ENCODE assay signal across 29 mouse cellular contexts in genomic region chr12:70316147-70316546, GRCm38 (mm10). TPM values are rescaled to one million over a fixed set of nuclear protein-coding genes. Genes with fewer than 3 reads are reported as not detected.
A peak's percentile ranks its signal among the peaks of the same experiment; 100 is the strongest.
DNase-seq lines count a peak whose midpoint lies in the region; ATAC-seq and TF ChIP-seq lines count a peak whose summit lies in the region.
"Had no signal": no experiment of that assay in that cellular context is flagged by ENCODE, and none has a peak within 500 bp of the region (broad histone marks: within the 10 kb centered on the region; RNA-seq: fewer than 3 reads in every experiment).

No protein-coding gene starts in this region.

- 0 out of 2 replicates have a peak overlapping the region, but pooled peaks have one; percentile 53 for H3K27ac ChIP-seq in hindbrain, embryonic 10.5 days
- no peak overlapping the region for H3K27ac ChIP-seq in hindbrain, embryonic 12.5 days
- H3K27ac ChIP-seq in midbrain, embryonic 10.5 days (replicated peaks) = no peak overlapping the region
- 0 out of 2 replicates have a peak overlapping the region, but pooled peaks have one; percentile 4 for H3K27ac ChIP-seq in midbrain, postnatal 0 days (ENCODE audit: low read depth, low read length)
- H3K27ac ChIP-seq: forebrain, embryonic 10.5 days; heart, embryonic 13.5 days; intestine, embryonic 15.5 days; macrophage had no signal

- no peaks in the 10 kb centered on the region for H3K36me3 ChIP-seq in hindbrain, embryonic 10.5 days
- no peaks in the 10 kb centered on the region for H3K36me3 ChIP-seq in hindbrain, embryonic 12.5 days
- no peaks in the 10 kb centered on the region for H3K36me3 ChIP-seq in midbrain, embryonic 10.5 days
- H3K36me3 ChIP-seq in midbrain, postnatal 0 days (ENCODE audit: insufficient read depth, low read length) = no peaks in the 10 kb centered on the region
- H3K36me3 ChIP-seq: forebrain, embryonic 10.5 days; G1E; heart, embryonic 13.5 days; hindbrain, embryonic 15.5 days; intestine, embryonic 15.5 days had no signal

- DNase-seq in hindbrain, embryonic 10.5 days (ENCODE audit: low spot score) = no peak
- peak; percentile 52 for DNase-seq in brain, embryonic 14.5 days (ENCODE audit: low read depth)
- peak; percentile 33 for DNase-seq in midbrain, embryonic 10.5 days (ENCODE audit: low spot score)
- peak; percentile 26 for DNase-seq in midbrain, postnatal 0 days (ENCODE audit: low spot score)
- no peak for DNase-seq in frontal cortex, postnatal 25 days (ENCODE audit: low spot score in 2 of 2)
- DNase-seq in lung, adult 2 months = no peak
- no peak for DNase-seq in gastrocnemius, postnatal 36 days
- DNase-seq: adrenal gland, adult 2 months; B cell, adult 2 months; cerebellum, adult 11-12 months; cerebellum, postnatal 25 days; gastrocnemius, postnatal 10 days; heart, adult 18-20 months; heart, postnatal 14 days; kidney, adult 8-10 months; kidney, postnatal 14 days; right cerebral cortex, postnatal 4 days; thymus, postnatal 14 days had no signal

- no peak overlapping the region for H3K9ac ChIP-seq in hindbrain, embryonic 12.5 days
- no peak overlapping the region for H3K9ac ChIP-seq in midbrain, postnatal 0 days (replicated peaks; ENCODE audit: low read length, poor library complexity, severe bottlenecking)
- H3K9ac ChIP-seq: heart, embryonic 13.5 days; hindbrain, embryonic 15.5 days; intestine, embryonic 15.5 days had no signal

- intact Hi-C loops in gastrocnemius, postnatal 36 days (cut with DNase I) = no loop called here

- no peak for TF ChIP-seq CTCF in brain, embryonic 14.5 days (IDR thresholded peaks at IDR 0.05; ENCODE audit: borderline replicate concordance, extremely low read depth, insufficient read depth, insufficient read length)
- TF ChIP-seq CTCF in midbrain, postnatal 0 days (IDR thresholded peaks at IDR 0.05) = no peak
- TF ChIP-seq CTCF in lung, adult 2 months (IDR thresholded peaks at IDR 0.05; ENCODE audit: insufficient read depth, low read length) = no peak

- TF ChIP-seq POLR2A in brain, embryonic 14.5 days (IDR thresholded peaks at IDR 0.05; ENCODE audit: borderline replicate concordance, extremely low read depth, insufficient read depth, insufficient read length, poor library complexity, severe bottlenecking) = no peak
- TF ChIP-seq POLR2A in lung, adult 2 months (IDR thresholded peaks at IDR 0.05; ENCODE audit: borderline replicate concordance, extremely low read depth, low read depth, low read length) = no peak

- no peak overlapping the region for H3K4me2 ChIP-seq in hindbrain, embryonic 12.5 days (replicated peaks)
- H3K4me2 ChIP-seq in midbrain, postnatal 0 days (ENCODE audit: low read depth, low read length, poor library complexity, severe bottlenecking) = no peak overlapping the region
- H3K4me2 ChIP-seq: heart, embryonic 13.5 days; hindbrain, embryonic 15.5 days; intestine, embryonic 15.5 days had no signal

- 54% methylated on average over 9 of the region's 9 CpGs for WGBS in hindbrain, embryonic 10.5 days
- 50% methylated on average over 9 of the region's 9 CpGs for WGBS in hindbrain, embryonic 12.5 days
- 45% methylated on average over 9 of the region's 9 CpGs for WGBS in midbrain, embryonic 10.5 days
- 30% methylated on average over 9 of the region's 9 CpGs for WGBS in midbrain, postnatal 0 days
- WGBS in lung, adult 2 months = 74% methylated on average over 9 of the region's 9 CpGs

- peaks cover 12% of the 10 kb centered on the region for H3K4me1 ChIP-seq in hindbrain, embryonic 10.5 days (replicated peaks)
- peaks cover 7% of the 10 kb centered on the region; the same call in 1 of the 2 replicates for H3K4me1 ChIP-seq in hindbrain, embryonic 12.5 days
- H3K4me1 ChIP-seq in midbrain, embryonic 10.5 days = peaks cover 37% of the 10 kb centered on the region
- H3K4me1 ChIP-seq in midbrain, postnatal 0 days (ENCODE audit: insufficient read depth, low read length) = peaks cover 16% of the 10 kb centered on the region
- H3K4me1 ChIP-seq in lung, adult 2 months (ENCODE audit: control insufficient read depth, insufficient read depth, low read length) = no peaks in the 10 kb centered on the region
- H3K4me1 ChIP-seq: heart, embryonic 13.5 days; intestine, embryonic 15.5 days had no signal

- no peak for ATAC-seq in hindbrain, embryonic 12.5 days (ENCODE audit: low FRiP score)
- no peak for ATAC-seq in midbrain, postnatal 0 days (ENCODE audit: low FRiP score)
- ATAC-seq: intestine, embryonic 15.5 days; lung, postnatal 0 days had no signal

- no peak overlapping the region for H3K4me3 ChIP-seq in hindbrain, embryonic 10.5 days
- no peak overlapping the region for H3K4me3 ChIP-seq in hindbrain, embryonic 12.5 days
- no peak overlapping the region for H3K4me3 ChIP-seq in midbrain, embryonic 10.5 days
- no peak overlapping the region for H3K4me3 ChIP-seq in midbrain, postnatal 0 days (ENCODE audit: low read depth, low read length)
- H3K4me3 ChIP-seq in lung, adult 2 months (replicated peaks; ENCODE audit: extremely low read depth, low read depth, low read length) = no peak overlapping the region
- H3K4me3 ChIP-seq: forebrain, embryonic 10.5 days; heart, embryonic 13.5 days; hindbrain, embryonic 15.5 days; intestine, embryonic 15.5 days; myocyte had no signal

- no peaks in the 10 kb centered on the region for H3K27me3 ChIP-seq in hindbrain, embryonic 10.5 days (ENCODE audit: insufficient read depth, poor library complexity, severe bottlenecking)
- no peaks in the 10 kb centered on the region for H3K27me3 ChIP-seq in hindbrain, embryonic 12.5 days
- H3K27me3 ChIP-seq in midbrain, embryonic 10.5 days (ENCODE audit: low read depth, poor library complexity, severe bottlenecking) = peaks cover 5% of the 10 kb centered on the region; the same call in 1 of the 2 replicates
- no peaks in the 10 kb centered on the region for H3K27me3 ChIP-seq in midbrain, postnatal 0 days (ENCODE audit: insufficient read depth, low read length)
- H3K27me3 ChIP-seq: CH12.LX; heart, embryonic 13.5 days; hindbrain, embryonic 15.5 days; intestine, embryonic 15.5 days had no signal

- no peaks in the 10 kb centered on the region for H3K9me3 ChIP-seq in hindbrain, embryonic 10.5 days
- H3K9me3 ChIP-seq in hindbrain, embryonic 12.5 days (replicated peaks) = no peaks in the 10 kb centered on the region
- no peaks in the 10 kb centered on the region for H3K9me3 ChIP-seq in midbrain, embryonic 10.5 days (replicated peaks)
- no peaks in the 10 kb centered on the region for H3K9me3 ChIP-seq in midbrain, postnatal 0 days (ENCODE audit: low read length)
- H3K9me3 ChIP-seq: forebrain, embryonic 10.5 days; G1E; heart, embryonic 13.5 days; hindbrain, embryonic 15.5 days; intestine, embryonic 15.5 days had no signal

RNA-seq across cellular contexts. Expression of gene Trim9, which starts 31.3 kb away (rescaled TPM):
- 16.7 and 21.6 TPM in 2 replicates for polyA plus RNA-seq in hindbrain, embryonic 10.5 days (2016; fragmentation: Nextera tagmentation; extraction: Ambion mirVana)
- 25.6 and 27.8 TPM in 2 replicates for polyA plus RNA-seq in hindbrain, embryonic 12.5 days (2016; fragmentation: Nextera tagmentation; extraction: Ambion mirVana)
- polyA plus RNA-seq in brain, embryonic 14.5 days (2012; rRNA removed) = 57.3 and 85.7 TPM in 2 replicates
- polyA plus RNA-seq in midbrain, embryonic 10.5 days (2016; fragmentation: Nextera tagmentation; extraction: Ambion mirVana) = 22.5 and 34.1 TPM in 2 replicates
- total RNA-seq in midbrain, postnatal 0 days (2014; rRNA removed) = 219 and 234 TPM in 2 replicates
- polyA plus RNA-seq in midbrain, postnatal 0 days (2015; fragmentation: Nextera tagmentation; extraction: Ambion mirVana) = 116 and 120 TPM in 2 replicates
- 0.06 and 0.28 TPM in 2 replicates for polyA plus RNA-seq in lung, adult 2 months (2012; rRNA removed)
- under 1 TPM in 1 of 2 experiments, not detected in 1; 0.10 TPM for total RNA-seq in gastrocnemius, postnatal 36 days (2021)
- total RNA-seq: CH12.LX; heart, adult 18-20 months; liver, adult 2 months had no signal
- polyA plus RNA-seq: G1E; liver, adult 2 months; myocyte had no signal

Comparison
In these comparisons a context has a peak if more than half of its experiments do, and no peak if none do; other contexts are left out.
1. H3K27ac ChIP-seq: peak in hindbrain, embryonic 10.5 days (single experiment) and midbrain, postnatal 0 days (single experiment); none in hindbrain, embryonic 12.5 days (single experiment) and midbrain, embryonic 10.5 days (single experiment).
2. DNase-seq: peak in brain, embryonic 14.5 days (single experiment), midbrain, embryonic 10.5 days (single experiment) and midbrain, postnatal 0 days (single experiment); none in hindbrain, embryonic 10.5 days (single experiment), frontal cortex, postnatal 25 days (0 of 2), lung, adult 2 months (single experiment) and gastrocnemius, postnatal 36 days (0 of 2).
3. RNA of gene Trim9, which starts 31.3 kb away (polyA plus RNA-seq): 116 to 120 TPM in midbrain, postnatal 0 days, 57.3 to 85.7 TPM in brain, embryonic 14.5 days, 25.6 to 27.8 TPM in hindbrain, embryonic 12.5 days, 22.5 to 34.1 TPM in midbrain, embryonic 10.5 days and 16.7 to 21.6 TPM in hindbrain, embryonic 10.5 days; 0.06 to 0.28 TPM in lung, adult 2 months; every median in the first group is over 10 times any median in the second.